Mouse (Mus musculus): Measurements from ENCODE around the gene Dctd. TPM values are rescaled to one million over a fixed set of nuclear protein-coding genes. Genes with fewer than 3 reads are reported as not detected.

Gene Dctd
- polyA plus RNA-seq, 1 experiment from 2014 or later = 21.2 TPM

DNA sequence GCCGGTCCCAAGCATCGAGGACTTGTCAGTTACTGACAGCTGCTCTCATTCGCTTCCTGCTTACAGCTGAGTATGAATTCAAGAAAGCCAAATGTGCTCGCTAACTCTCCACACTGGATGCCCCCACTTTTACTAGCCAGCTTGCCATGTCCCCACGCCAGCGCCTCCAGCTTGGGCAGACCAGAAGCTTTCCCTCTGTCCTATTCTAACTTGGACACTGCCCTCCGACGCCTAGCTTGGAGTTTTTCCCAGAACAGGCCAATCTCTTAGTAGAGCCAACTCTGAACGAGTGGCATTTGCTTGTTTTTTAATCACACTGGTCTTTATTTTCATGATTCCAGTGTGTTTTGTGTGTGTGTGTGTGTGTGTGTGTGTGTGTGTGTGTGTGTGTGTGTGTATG, 100.3 kb downstream of the Dctd start:
- Histone ChIP-seq H3K4me2 (no peak overlapping the region), H3K4me1 (ENCODE audit: control insufficient read depth, insufficient read depth, low read length) (no peaks in the 10 kb centered on the region; the same call in 1 of the 2 replicates), H3K4me3 (ENCODE audit: low read depth, low read length) (no peak overlapping the region), H3K27me3 (ENCODE audit: control insufficient read depth, insufficient read depth, low read length) (no peaks in the 10 kb centered on the region), H3K9me3 (ENCODE audit: control insufficient read depth, low read length) (0 out of 2 replicates have a peak, but pooled peaks cover 3% of the 10 kb centered on the region), H3K36me3 (ENCODE audit: control insufficient read depth, insufficient read depth, low read length) (no peaks in the 10 kb centered on the region), H3K27ac (ENCODE audit: low read depth, low read length) (no peak overlapping the region), H3K9ac (ENCODE audit: low read length) (no peak overlapping the region)
- 94% methylated on average over 9 of the region's 9 CpGs for WGBS
- DNase-seq (ENCODE audit: low spot score, missing footprints) (no peak), ATAC-seq (ENCODE audit: low FRiP score) (no peak)

GRCm38 (mm10) chr8:48202632-48203031, 103.7 kb downstream of the Dctd start:
- no peak overlapping the region for H3K9ac ChIP-seq (ENCODE audit: low read length)
- no peak overlapping the region for H3K4me2 ChIP-seq
- no peaks in the 10 kb centered on the region for H3K9me3 ChIP-seq (ENCODE audit: control insufficient read depth, low read length)
- WGBS = 47% methylated on average over 3 of the region's 3 CpGs
- no peaks in the 10 kb centered on the region for H3K27me3 ChIP-seq (ENCODE audit: control insufficient read depth, insufficient read depth, low read length)
- no peak overlapping the region for H3K4me3 ChIP-seq (ENCODE audit: low read depth, low read length)
- DNase-seq (ENCODE audit: low spot score, missing footprints) (no peak), ATAC-seq (ENCODE audit: low FRiP score) (no peak)
- H3K27ac ChIP-seq (ENCODE audit: low read depth, low read length) = no peak overlapping the region
- H3K36me3 ChIP-seq (ENCODE audit: control insufficient read depth, insufficient read depth, low read length) = no peaks in the 10 kb centered on the region
- H3K4me1 ChIP-seq (ENCODE audit: control insufficient read depth, insufficient read depth, low read length) = peaks cover 2% of the 10 kb centered on the region; the same call in 1 of the 2 replicates

Other genes with a start within 250 kb of the Dctd start
- gene Wwc2, start 108.2 kb upstream of the Dctd start, polyA plus RNA-seq (2014; fragmentation: Nextera tagmentation; extraction: Ambion mirVana) = 6.0 and 6.2 TPM in 2 replicates